Mouse (Mus musculus): ENCODE measurements around the gene Arhgef15. TPM values are rescaled to one million over a fixed set of nuclear protein-coding genes. Genes with fewer than 3 reads are reported as not detected.

Gene Arhgef15
- total RNA-seq, 2 experiments from 2014 or later, result 43.2 to 49.6 TPM

- DNase-seq, result no peak
Observed at GRCm38 (mm10) chr11:68898790-68899189, 58.5 kb downstream of the Arhgef15 start.

GRCm38 (mm10) chr11:68897838-68898237, 59.4 kb downstream of the Arhgef15 start:
- intact Hi-C loops (cut with DNase I), result no loop called here
- no peak for DNase-seq

More at GRCm38 (mm10) chr11:68898790-68899189, 58.5 kb downstream of the Arhgef15 start:
- intact Hi-C loops (cut with DNase I), result no loop called here

- intact Hi-C loops (cut with DNase I), result no loop called here
- DNase-seq, result no peak
Observed at GRCm38 (mm10) chr11:68897120-68897519, 60.2 kb downstream of the Arhgef15 start.

GRCm38 (mm10) chr11:68896247-68896646, 61.0 kb downstream of the Arhgef15 start:
- intact Hi-C loops (cut with DNase I), result no loop called here
- no peak for DNase-seq

GRCm38 (mm10) chr11:68893911-68894464, 63.3 kb downstream of the Arhgef15 start:
- intact Hi-C loops (cut with DNase I), result no loop called here
- DNase-seq, result no peak

Small RNAs within 50 kb of the gene (microRNA-seq; reads per million reads assigned to microRNA genes)
- 0.24 to 0.35 reads per million in 2 experiments for gene Mir3062

Other genes with a start within 250 kb of the Arhgef15 start
- 10 to 100 TPM; 67.3 to 70.9 TPM for gene Ndel1, start 85.6 kb downstream of the Arhgef15 start, total RNA-seq (2021)
- gene Rnf222, start 68.9 kb downstream of the Arhgef15 start, total RNA-seq (2021), result under 1 TPM; 0.10 to 0.17 TPM
- 100 to 1,000 TPM; 777 to 828 TPM for gene Rpl26, start 55.9 kb downstream of the Arhgef15 start, total RNA-seq (2021)
- not detected for gene Odf4, start 30.4 kb downstream of the Arhgef15 start, total RNA-seq (2021)
- gene Slc25a35, start 10.7 kb upstream of the Arhgef15 start, total RNA-seq (2021), result 1 to 10 TPM; 3.4 to 4.3 TPM
- 10 to 100 TPM; 40.1 to 46.8 TPM for gene Rangrf, start 17.7 kb upstream of the Arhgef15 start, total RNA-seq (2021)
- 1 to 10 TPM; 9.3 to 9.5 TPM for gene Pfas, start 51.0 kb upstream of the Arhgef15 start, total RNA-seq (2021)
- gene Ctc1, start 58.4 kb upstream of the Arhgef15 start, total RNA-seq (2021), result 10 to 100 TPM; 21.9 to 26.6 TPM
- 10 to 100 TPM; 11.6 to 15.4 TPM for gene Aurkb, start 88.2 kb upstream of the Arhgef15 start, total RNA-seq (2021)
- 10 to 100 TPM; 16.7 to 19.4 TPM for gene Borcs6, start 102.2 kb upstream of the Arhgef15 start, total RNA-seq (2021)
- gene Tmem107, start 113.3 kb upstream of the Arhgef15 start, total RNA-seq (2021), result 1 to 10 TPM; 5.8 to 7.8 TPM
- gene Vamp2, start 131.0 kb upstream of the Arhgef15 start, total RNA-seq (2021), result 10 to 100 TPM; 71.1 to 85.8 TPM
- 100 to 1,000 TPM in 1 of 2 experiments, 10 to 100 TPM in 1; 61.4 to 101 TPM for gene Per1, start 137.7 kb upstream of the Arhgef15 start, total RNA-seq (2021)
- gene Hes7, start 162.9 kb upstream of the Arhgef15 start, total RNA-seq (2021), result under 1 TPM; 0.17 to 0.34 TPM
- gene 9130213A22Rik, start 165.1 kb upstream of the Arhgef15 start, total RNA-seq (2021), result under 1 TPM; 0.42 to 0.60 TPM
- not detected for gene Aloxe3, start 168.4 kb upstream of the Arhgef15 start, total RNA-seq (2021)
- not detected for gene Alox12b, start 199.5 kb upstream of the Arhgef15 start, total RNA-seq (2021)
- gene Alox8, start 240.4 kb upstream of the Arhgef15 start, total RNA-seq (2021), result 1 to 10 TPM; 2.0 to 2.2 TPM

Measured in heart, postnatal 10 days (tissue).